Mouse (Mus musculus): ENCODE data around the gene Syde2. TPM values are rescaled to one million over a fixed set of nuclear protein-coding genes. Genes with fewer than 3 reads are reported as not detected.

The Syde2 gene
- polyA plus RNA-seq, 1 experiment from 2014 or later = 2.4 TPM

DNA sequence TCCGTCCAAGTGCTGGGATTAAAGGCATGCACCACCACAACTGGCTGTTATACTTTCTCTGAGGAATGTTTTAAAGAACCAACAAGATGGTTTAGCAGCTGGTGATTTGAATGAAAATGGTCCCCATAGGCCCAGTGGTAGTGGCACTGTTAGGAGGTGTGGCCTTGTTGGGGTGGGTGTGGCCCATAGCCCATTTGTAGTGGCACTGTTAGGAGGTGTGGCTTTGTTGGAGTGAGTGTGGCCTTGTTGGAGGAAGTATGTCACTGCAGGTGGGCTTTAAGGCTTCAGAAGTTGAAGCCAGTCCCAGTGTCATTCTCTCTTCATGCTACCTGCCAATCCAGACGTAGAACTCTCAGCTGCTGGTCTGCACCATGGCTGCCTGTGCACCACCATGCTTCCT lies 40.7 kb downstream of the Syde2 start:
- no peak for DNase-seq (ENCODE audit: low spot score)
- Histone ChIP-seq H3K27ac (replicated peaks; ENCODE audit: low read depth, low read length) (no peak overlapping the region), H3K4me1 (ENCODE audit: control insufficient read depth, insufficient read depth, low read length) (no peaks in the 10 kb centered on the region), H3K27me3 (replicated peaks; ENCODE audit: control insufficient read depth, insufficient read depth, low read length) (no peaks in the 10 kb centered on the region), H3K9me3 (ENCODE audit: control insufficient read depth, low read length) (no peaks in the 10 kb centered on the region), H3K36me3 (ENCODE audit: control insufficient read depth, insufficient read depth, low read length) (no peaks in the 10 kb centered on the region), H3K9ac (ENCODE audit: low read depth, low read length) (no peak overlapping the region), H3K4me3 (ENCODE audit: low read depth, low read length) (no peak overlapping the region), H3K4me2 (ENCODE audit: low read depth, low read length) (no peak overlapping the region)
- WGBS = 78% methylated on average over 2 of the region's 2 CpGs
- ATAC-seq (ENCODE audit: low read depth) = no peak

DNA sequence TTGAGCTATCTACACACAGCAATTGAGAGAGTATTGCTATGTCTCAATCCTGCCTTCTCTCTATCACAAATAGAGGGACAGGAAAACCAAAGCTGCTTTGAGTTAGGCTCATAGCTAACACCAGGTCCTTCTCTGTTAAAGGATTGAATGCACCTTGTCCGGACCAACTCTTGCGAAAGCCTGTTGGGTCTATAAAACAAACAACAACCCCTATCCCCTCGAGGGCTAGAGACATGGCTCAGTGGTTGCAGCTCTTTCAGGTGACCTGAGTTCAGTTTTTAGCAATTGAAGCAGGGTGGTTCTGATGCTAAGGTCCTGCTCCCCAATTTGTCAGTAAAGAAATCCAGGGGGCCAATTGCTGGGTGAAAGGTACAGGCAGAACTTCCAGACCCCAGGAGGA lies 41.6 kb downstream of the Syde2 start:
- WGBS = 78% methylated on average over 3 of the region's 3 CpGs
- Histone ChIP-seq H3K9me3 (ENCODE audit: control insufficient read depth, low read length) (no peaks in the 10 kb centered on the region), H3K4me1 (ENCODE audit: control insufficient read depth, insufficient read depth, low read length) (no peaks in the 10 kb centered on the region), H3K27me3 (replicated peaks; ENCODE audit: control insufficient read depth, insufficient read depth, low read length) (no peaks in the 10 kb centered on the region), H3K36me3 (ENCODE audit: control insufficient read depth, insufficient read depth, low read length) (no peaks in the 10 kb centered on the region), H3K4me3 (ENCODE audit: low read depth, low read length) (no peak overlapping the region), H3K4me2 (ENCODE audit: low read depth, low read length) (no peak overlapping the region), H3K9ac (ENCODE audit: low read depth, low read length) (no peak overlapping the region), H3K27ac (replicated peaks; ENCODE audit: low read depth, low read length) (no peak overlapping the region)
- ATAC-seq (ENCODE audit: low read depth) (no peak), DNase-seq (ENCODE audit: low spot score) (no peak)

DNA sequence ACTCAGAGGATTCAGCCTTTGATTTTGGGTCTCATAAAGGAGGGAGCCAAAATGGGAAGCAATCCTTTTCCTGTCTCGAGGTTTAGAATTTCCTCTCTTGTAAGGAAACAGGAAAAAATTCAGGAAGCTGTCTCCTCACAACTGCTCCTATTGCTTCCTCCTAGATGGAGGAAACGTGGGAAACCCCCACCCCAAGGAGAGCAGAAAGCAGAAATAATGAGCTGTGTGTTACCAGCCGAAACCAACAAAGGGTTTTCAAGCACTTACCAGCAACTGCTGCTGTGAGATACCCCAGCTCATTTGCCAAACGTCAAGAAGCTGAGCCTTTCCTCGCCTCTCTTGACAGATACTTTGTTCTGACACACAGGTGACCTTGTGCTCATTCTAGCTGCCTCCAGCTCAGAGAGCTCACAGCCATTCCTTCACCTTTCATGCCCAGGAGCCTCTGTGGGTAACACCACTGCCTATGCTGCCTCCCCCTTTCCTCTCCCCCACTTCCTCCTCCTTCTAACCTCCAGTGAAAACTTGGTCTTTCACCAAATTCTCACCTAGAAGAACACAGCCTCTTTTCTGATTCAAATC lies 42.7 kb downstream of the Syde2 start:
- no peak overlapping the region for H3K27ac ChIP-seq (replicated peaks; ENCODE audit: low read depth, low read length)
- no peak overlapping the region for H3K9ac ChIP-seq (ENCODE audit: low read depth, low read length)
- WGBS = 25% methylated on average over 5 of the region's 5 CpGs
- H3K9me3 ChIP-seq (ENCODE audit: control insufficient read depth, low read length) = no peaks in the 10 kb centered on the region
- no peak overlapping the region for H3K4me2 ChIP-seq (ENCODE audit: low read depth, low read length)
- DNase-seq (ENCODE audit: low spot score) (no peak), ATAC-seq (ENCODE audit: low read depth) (no peak)
- H3K27me3 ChIP-seq (replicated peaks; ENCODE audit: control insufficient read depth, insufficient read depth, low read length) = no peaks in the 10 kb centered on the region
- no peak overlapping the region for H3K4me3 ChIP-seq (ENCODE audit: low read depth, low read length)
- no peaks in the 10 kb centered on the region for H3K36me3 ChIP-seq (ENCODE audit: control insufficient read depth, insufficient read depth, low read length)
- H3K4me1 ChIP-seq (ENCODE audit: control insufficient read depth, insufficient read depth, low read length) = no peaks in the 10 kb centered on the region

DNA sequence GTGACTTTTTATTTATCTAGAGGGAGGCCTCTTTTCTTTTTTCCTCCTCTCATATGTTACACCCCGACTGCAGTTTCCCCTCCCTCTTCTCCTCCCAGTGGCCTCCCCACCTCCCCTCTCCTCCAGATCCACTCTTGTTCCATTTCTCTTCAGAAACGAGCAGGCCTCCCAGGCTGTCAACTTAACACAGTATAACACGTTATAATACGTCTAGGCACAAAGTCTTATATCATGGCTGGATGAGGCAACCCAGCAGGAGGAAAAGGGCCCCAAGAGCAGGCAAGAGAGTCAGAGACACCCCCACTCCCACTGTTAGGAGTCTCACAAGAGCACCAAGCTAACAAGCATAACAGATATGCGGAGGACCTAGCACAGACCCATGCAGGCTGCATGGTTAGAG lies 45.3 kb downstream of the Syde2 start:
- WGBS = 88% methylated on average over 5 of the region's 5 CpGs
- Histone ChIP-seq H3K9me3 (ENCODE audit: control insufficient read depth, low read length) (no peaks in the 10 kb centered on the region), H3K27ac (replicated peaks; ENCODE audit: low read depth, low read length) (no peak overlapping the region), H3K4me2 (ENCODE audit: low read depth, low read length) (no peak overlapping the region), H3K36me3 (ENCODE audit: control insufficient read depth, insufficient read depth, low read length) (no peaks in the 10 kb centered on the region), H3K4me1 (ENCODE audit: control insufficient read depth, insufficient read depth, low read length) (no peaks in the 10 kb centered on the region), H3K27me3 (replicated peaks; ENCODE audit: control insufficient read depth, insufficient read depth, low read length) (no peaks in the 10 kb centered on the region), H3K9ac (ENCODE audit: low read depth, low read length) (no peak overlapping the region), H3K4me3 (ENCODE audit: low read depth, low read length) (no peak overlapping the region)
- ATAC-seq (ENCODE audit: low read depth) = no peak
- no peak for DNase-seq (ENCODE audit: low spot score)

DNA sequence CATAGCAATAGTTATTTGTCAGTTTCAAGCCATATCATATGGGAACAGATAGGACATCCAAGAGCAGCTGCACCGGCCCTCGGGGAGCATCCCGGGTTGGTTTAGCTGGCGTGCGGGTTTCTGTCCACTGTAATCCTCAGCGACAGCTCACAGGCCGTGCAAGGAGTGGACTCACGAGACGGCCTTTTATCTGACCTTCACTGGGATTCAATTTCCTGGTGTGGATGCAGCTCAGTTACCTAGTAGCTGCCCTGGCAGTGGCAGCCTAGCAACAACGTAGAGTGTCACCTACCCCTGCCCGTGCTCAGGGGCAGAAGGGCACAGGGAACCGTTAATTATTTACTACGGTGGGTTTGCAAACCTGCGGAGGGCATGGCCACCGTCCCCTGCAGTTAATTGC lies 50.2 kb downstream of the Syde2 start:
- WGBS = 44% methylated on average over 15 of the region's 15 CpGs
- Histone ChIP-seq H3K27me3 (replicated peaks; ENCODE audit: control insufficient read depth, insufficient read depth, low read length) (0 out of 2 replicates have a peak, but pooled peaks cover 2% of the 10 kb centered on the region), H3K4me2 (ENCODE audit: low read depth, low read length) (no peak overlapping the region), H3K27ac (replicated peaks; ENCODE audit: low read depth, low read length) (no peak overlapping the region), H3K4me3 (ENCODE audit: low read depth, low read length) (no peak overlapping the region), H3K4me1 (ENCODE audit: control insufficient read depth, insufficient read depth, low read length) (no peaks in the 10 kb centered on the region), H3K9ac (ENCODE audit: low read depth, low read length) (no peak overlapping the region), H3K9me3 (ENCODE audit: control insufficient read depth, low read length) (0 out of 2 replicates have a peak, but pooled peaks cover 5% of the 10 kb centered on the region), H3K36me3 (ENCODE audit: control insufficient read depth, insufficient read depth, low read length) (no peaks in the 10 kb centered on the region)
- DNase-seq (ENCODE audit: low spot score) = no peak
- no peak for ATAC-seq (ENCODE audit: low read depth)

DNA sequence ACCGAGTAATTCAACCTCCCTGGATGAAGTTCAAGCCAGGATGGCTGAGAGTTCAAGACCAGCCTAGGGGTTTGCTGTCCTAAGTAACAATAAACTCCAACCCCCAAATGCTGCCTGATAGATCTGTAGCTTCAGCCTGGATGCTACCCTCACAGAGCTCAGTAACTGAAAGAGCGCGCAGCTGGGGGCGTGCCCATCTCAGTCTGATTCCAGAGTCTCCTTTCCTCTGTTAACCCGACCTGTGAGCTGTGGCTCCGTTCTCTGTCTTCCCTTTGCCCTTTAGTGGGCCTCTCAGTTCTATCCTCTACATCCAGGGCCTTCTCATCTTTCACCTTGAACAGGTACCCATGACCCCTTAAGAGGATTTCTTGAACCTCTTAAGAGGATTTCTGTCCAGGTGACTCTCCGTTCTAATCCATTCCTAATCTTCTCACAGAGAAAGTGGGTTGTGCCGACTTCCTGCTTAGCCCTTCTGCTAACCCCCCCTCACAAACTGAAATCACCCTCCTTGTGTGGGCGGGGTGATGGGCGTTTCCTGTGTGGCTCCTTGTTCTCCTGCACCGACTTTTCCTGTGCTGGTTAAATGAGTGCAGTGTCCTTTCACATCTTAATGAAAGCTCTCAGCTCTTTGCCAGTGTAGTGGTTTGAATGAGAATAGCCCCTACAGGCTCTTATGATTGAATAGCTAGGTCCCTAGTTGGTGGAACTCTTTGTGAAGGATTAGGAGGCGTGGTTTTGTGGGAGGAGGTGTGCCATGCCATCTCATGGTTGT lies 51.6 kb downstream of the Syde2 start:
- no peak overlapping the region for H3K4me3 ChIP-seq (ENCODE audit: low read depth, low read length)
- H3K27me3 ChIP-seq (replicated peaks; ENCODE audit: control insufficient read depth, insufficient read depth, low read length) = 0 out of 2 replicates have a peak, but pooled peaks cover 2% of the 10 kb centered on the region
- 0 out of 2 replicates have a peak, but pooled peaks cover 5% of the 10 kb centered on the region for H3K9me3 ChIP-seq (ENCODE audit: control insufficient read depth, low read length)
- no peak overlapping the region for H3K9ac ChIP-seq (ENCODE audit: low read depth, low read length)
- no peaks in the 10 kb centered on the region for H3K4me1 ChIP-seq (ENCODE audit: control insufficient read depth, insufficient read depth, low read length)
- DNase-seq (ENCODE audit: low spot score) = peak; percentile 49
- H3K4me2 ChIP-seq (ENCODE audit: low read depth, low read length) = no peak overlapping the region
- ATAC-seq (ENCODE audit: low read depth) = peak; percentile 82
- 49% methylated on average over 12 of the region's 12 CpGs for WGBS
- no peaks in the 10 kb centered on the region for H3K36me3 ChIP-seq (ENCODE audit: control insufficient read depth, insufficient read depth, low read length)
- H3K27ac ChIP-seq (replicated peaks; ENCODE audit: low read depth, low read length) = no peak overlapping the region

DNA sequence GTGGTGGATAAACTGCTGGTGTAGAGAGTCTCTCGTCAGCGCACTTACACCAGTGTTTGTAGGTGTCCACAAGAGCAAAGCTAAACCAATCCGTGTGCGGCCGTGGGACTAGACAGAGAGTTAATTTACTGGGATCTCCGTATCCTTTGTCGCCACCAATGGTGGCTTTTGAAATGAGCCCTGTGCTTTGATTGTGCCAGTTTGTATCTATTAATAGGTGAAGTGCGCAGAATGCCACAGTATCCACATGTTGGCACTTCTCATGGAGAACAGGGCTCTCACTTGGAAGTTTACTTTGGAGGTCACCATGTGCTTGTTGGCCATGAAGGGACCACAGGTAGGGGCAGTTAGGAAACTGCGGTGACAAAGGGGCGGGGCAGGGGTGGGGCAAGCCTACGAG lies 53.7 kb downstream of the Syde2 start:
- DNase-seq (ENCODE audit: low spot score) (no peak), ATAC-seq (ENCODE audit: low read depth) (no peak)
- H3K27ac ChIP-seq (replicated peaks; ENCODE audit: low read depth, low read length) = no peak overlapping the region
- no peak overlapping the region for H3K4me3 ChIP-seq (ENCODE audit: low read depth, low read length)
- WGBS = 92% methylated on average over 11 of the region's 11 CpGs
- no peaks in the 10 kb centered on the region for H3K36me3 ChIP-seq (ENCODE audit: control insufficient read depth, insufficient read depth, low read length)
- H3K27me3 ChIP-seq (replicated peaks; ENCODE audit: control insufficient read depth, insufficient read depth, low read length) = 0 out of 2 replicates have a peak, but pooled peaks cover 2% of the 10 kb centered on the region
- peaks cover 8% of the 10 kb centered on the region; the same call in 1 of the 2 replicates for H3K4me1 ChIP-seq (ENCODE audit: control insufficient read depth, insufficient read depth, low read length)
- H3K4me2 ChIP-seq (ENCODE audit: low read depth, low read length) = no peak overlapping the region
- 0 out of 2 replicates have a peak, but pooled peaks cover 5% of the 10 kb centered on the region for H3K9me3 ChIP-seq (ENCODE audit: control insufficient read depth, low read length)
- no peak overlapping the region for H3K9ac ChIP-seq (ENCODE audit: low read depth, low read length)

DNA sequence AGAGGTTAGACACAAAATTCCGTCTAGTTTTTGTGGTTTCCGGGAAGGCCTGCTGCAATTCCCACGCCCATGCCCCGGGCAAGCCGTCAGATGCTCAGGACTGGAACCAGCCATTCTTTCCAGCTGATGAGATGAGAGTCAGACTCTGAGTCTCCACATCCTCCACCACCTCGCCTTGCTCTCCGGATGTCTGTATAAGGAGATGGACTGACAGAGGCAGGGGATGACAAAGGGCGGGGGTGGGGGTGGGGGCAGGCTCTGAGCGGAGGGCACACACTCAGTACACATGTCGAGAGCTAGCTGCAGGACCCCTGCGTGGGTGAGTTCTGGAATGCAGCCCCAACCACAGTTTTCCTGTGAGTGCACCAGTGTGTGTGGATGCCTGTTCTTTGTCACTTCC lies 57.3 kb downstream of the Syde2 start:
- ATAC-seq (ENCODE audit: low read depth) (peak; percentile 62), DNase-seq (ENCODE audit: low spot score) (peak; percentile 55)
- peak overlapping the region; percentile 27 for H3K4me2 ChIP-seq (ENCODE audit: low read depth, low read length)
- H3K9ac ChIP-seq (ENCODE audit: low read depth, low read length) = no peak overlapping the region
- H3K9me3 ChIP-seq (ENCODE audit: control insufficient read depth, low read length) = no peaks in the 10 kb centered on the region
- 0 out of 2 replicates have a peak overlapping the region, but pooled peaks have one; percentile 2 for H3K4me3 ChIP-seq (ENCODE audit: low read depth, low read length)
- peak overlapping the region; percentile 61 for H3K27ac ChIP-seq (replicated peaks; ENCODE audit: low read depth, low read length)
- WGBS = 27% methylated on average over 10 of the region's 11 CpGs
- peaks cover 17% of the 10 kb centered on the region; the same call in 1 of the 2 replicates for H3K4me1 ChIP-seq (ENCODE audit: control insufficient read depth, insufficient read depth, low read length)
- no peaks in the 10 kb centered on the region for H3K36me3 ChIP-seq (ENCODE audit: control insufficient read depth, insufficient read depth, low read length)
- no peaks in the 10 kb centered on the region for H3K27me3 ChIP-seq (replicated peaks; ENCODE audit: control insufficient read depth, insufficient read depth, low read length)

Measured in embryonic facial prominence, embryonic 14.5 days (tissue).